Mouse (Mus musculus) liver, embryonic 13.5 days (tissue): ENCODE measurements around the gene Etnppl. TPM values are rescaled to one million over a fixed set of nuclear protein-coding genes. Genes with fewer than 3 reads are reported as not detected.

Experiments
- ATAC-seq: fragments of 200-750 bp; cut with Nextera tagmentation; 2 replicates; pipeline ENCODE4 v1.8.0; 2017; ENCODE audit warnings: low read depth, mild to moderate bottlenecking, moderate number of reproducible peaks, moderate library complexity
- DNase-seq: peaks from one replicate; pipeline ENCODE4 v3.0.0; 2022
- H3K27ac ChIP-seq: fragments of 300-500 bp; sonication (generic); 2 replicates; pipeline ENCODE4 v1.5.1; 2015; ENCODE audit warnings: moderate library complexity, mild to moderate bottlenecking, inconsistent platforms
- H3K27me3 ChIP-seq: fragments of 300-500 bp; sonication (generic); 2 replicates; pipeline ENCODE4 v1.6.1; 2015; ENCODE audit warnings: mild to moderate bottlenecking, inconsistent platforms
- H3K36me3 ChIP-seq: fragments of 300-500 bp; sonication (generic); 2 replicates; pipeline ENCODE4 v1.6.1; 2015; ENCODE audit warnings: mild to moderate bottlenecking, inconsistent platforms
- H3K4me1 ChIP-seq: fragments of 300-500 bp; sonication (generic); replicated peaks from 2 replicates; pipeline ENCODE4 v1.6.1; 2015; ENCODE audit warnings: inconsistent platforms
- H3K4me2 ChIP-seq: fragments of 300-500 bp; sonication (generic); 2 replicates; pipeline ENCODE4 v1.6.1; 2015; ENCODE audit warnings: inconsistent platforms, mild to moderate bottlenecking, moderate library complexity
- H3K4me3 ChIP-seq: fragments of 300-500 bp; sonication (generic); replicated peaks from 2 replicates; pipeline ENCODE4 v1.5.1; 2015; ENCODE audit warnings: mild to moderate bottlenecking, inconsistent platforms
- H3K9ac ChIP-seq: fragments of 300-500 bp; sonication (generic); 2 replicates; pipeline ENCODE4 v1.6.1; 2015; ENCODE audit warnings: mild to moderate bottlenecking, inconsistent platforms
- H3K9me3 ChIP-seq: fragments of 300-500 bp; sonication (generic); replicated peaks from 2 replicates; pipeline ENCODE4 v1.6.1; 2016; ENCODE audit warnings: inconsistent platforms
- WGBS: fragments of 180-500 bp; shearing (Covaris S2); methylation state at CpG from one replicate; pipeline ENCODE4 v1.1.7; 2015; ENCODE audit not compliant: insufficient replicate concordance; 5-methylcytosine and 5-hydroxymethylcytosine counted together
- polyA plus RNA-seq: library from polyadenylated mRNA; unstranded; fragments of >200 nt; fragmentation: Nextera tagmentation; extraction: Ambion mirVana; gene quantifications from 2 replicates; pipeline ENCODE4 v1.2.1, GENCODE M21; 2015

Gene Etnppl
- polyA plus RNA-seq, 1 experiment from 2014 or later = not detected

GRCm38 (mm10) chr3:130607924-130608323, 9.3 kb upstream of the Etnppl start:
- H3K4me2 ChIP-seq = no peak overlapping the region
- ATAC-seq (no peak), DNase-seq (no peak)
- H3K4me3 ChIP-seq = no peak overlapping the region
- H3K4me1 ChIP-seq = no peaks in the 10 kb centered on the region
- no peaks in the 10 kb centered on the region for H3K27me3 ChIP-seq
- no peaks in the 10 kb centered on the region for H3K36me3 ChIP-seq
- no peak overlapping the region for H3K9ac ChIP-seq
- H3K27ac ChIP-seq = no peak overlapping the region
- WGBS = 59% methylated on average over 2 of the region's 2 CpGs
- no peaks in the 10 kb centered on the region for H3K9me3 ChIP-seq

GRCm38 (mm10) chr3:130614444-130614843, 2.8 kb upstream of the Etnppl start:
- 73% methylated on average over 9 of the region's 9 CpGs for WGBS
- no peaks in the 10 kb centered on the region for H3K4me1 ChIP-seq
- DNase-seq = no peak
- H3K9ac ChIP-seq = no peak overlapping the region
- H3K27ac ChIP-seq = no peak overlapping the region
- no peak overlapping the region for H3K4me3 ChIP-seq
- no peak overlapping the region for H3K4me2 ChIP-seq
- H3K27me3 ChIP-seq = 0 out of 2 replicates have a peak, but pooled peaks cover 4% of the 10 kb centered on the region
- no peaks in the 10 kb centered on the region for H3K36me3 ChIP-seq
- no peak for ATAC-seq
- no peaks in the 10 kb centered on the region for H3K9me3 ChIP-seq

- DNase-seq (no peak), ATAC-seq (no peak)
- no peaks in the 10 kb centered on the region for H3K4me1 ChIP-seq
- H3K27me3 ChIP-seq = 0 out of 2 replicates have a peak, but pooled peaks cover 4% of the 10 kb centered on the region
- H3K4me2 ChIP-seq = no peak overlapping the region
- no peak overlapping the region for H3K27ac ChIP-seq
- H3K9me3 ChIP-seq = no peaks in the 10 kb centered on the region
- 47% methylated on average over 8 of the region's 8 CpGs for WGBS
- H3K9ac ChIP-seq = no peak overlapping the region
- H3K36me3 ChIP-seq = no peaks in the 10 kb centered on the region
- no peak overlapping the region for H3K4me3 ChIP-seq
Observed at GRCm38 (mm10) chr3:130615625-130616024, 1.6 kb upstream of the Etnppl start.

GRCm38 (mm10) chr3:130620517-130621146, 3.4 kb downstream of the Etnppl start:
- WGBS = 60% methylated on average over 12 of the region's 12 CpGs
- Histone ChIP-seq H3K27ac (no peak overlapping the region), H3K4me1 (no peaks in the 10 kb centered on the region), H3K9me3 (no peaks in the 10 kb centered on the region), H3K9ac (no peak overlapping the region), H3K4me2 (no peak overlapping the region), H3K27me3 (0 out of 2 replicates have a peak, but pooled peaks cover 4% of the 10 kb centered on the region), H3K36me3 (no peaks in the 10 kb centered on the region), H3K4me3 (no peak overlapping the region)
- ATAC-seq (no peak), DNase-seq (no peak)

- ATAC-seq (no peak), DNase-seq (no peak)
- Histone ChIP-seq H3K27ac (no peak overlapping the region), H3K4me2 (no peak overlapping the region), H3K4me3 (no peak overlapping the region), H3K9ac (no peak overlapping the region), H3K9me3 (no peaks in the 10 kb centered on the region), H3K36me3 (no peaks in the 10 kb centered on the region), H3K4me1 (no peaks in the 10 kb centered on the region), H3K27me3 (no peaks in the 10 kb centered on the region)
- WGBS = 67% methylated on average over 5 of the region's 5 CpGs
Observed at GRCm38 (mm10) chr3:130628358-130628757, 11.1 kb downstream of the Etnppl start.

GRCm38 (mm10) chr3:130633859-130634258, 16.6 kb downstream of the Etnppl start:
- Histone ChIP-seq H3K4me2 (no peak overlapping the region), H3K27ac (no peak overlapping the region), H3K4me1 (no peaks in the 10 kb centered on the region), H3K9ac (no peak overlapping the region), H3K36me3 (no peaks in the 10 kb centered on the region), H3K4me3 (no peak overlapping the region), H3K27me3 (no peaks in the 10 kb centered on the region), H3K9me3 (no peaks in the 10 kb centered on the region)
- ATAC-seq (no peak), DNase-seq (no peak)
- WGBS = 43% methylated on average over 5 of the region's 5 CpGs

GRCm38 (mm10) chr3:130646110-130646810, 29.0 kb downstream of the Etnppl start:
- 68% methylated on average over 11 of the region's 11 CpGs for WGBS
- no peaks in the 10 kb centered on the region for H3K9me3 ChIP-seq
- DNase-seq = no peak

GRCm38 (mm10) chr3:130649569-130649968, 32.3 kb downstream of the Etnppl start:
- 41% methylated on average over 6 of the region's 6 CpGs for WGBS
- H3K27ac ChIP-seq = no peak overlapping the region
- no peaks in the 10 kb centered on the region for H3K36me3 ChIP-seq
- no peaks in the 10 kb centered on the region for H3K9me3 ChIP-seq
- DNase-seq = no peak
- H3K27me3 ChIP-seq = no peaks in the 10 kb centered on the region
- H3K4me1 ChIP-seq = no peaks in the 10 kb centered on the region
- no peak for ATAC-seq
- H3K4me3 ChIP-seq = no peak overlapping the region
- no peak overlapping the region for H3K4me2 ChIP-seq
- no peak overlapping the region for H3K9ac ChIP-seq

More at GRCm38 (mm10) chr3:130646110-130646810, 29.0 kb downstream of the Etnppl start:
- no peaks in the 10 kb centered on the region for H3K4me1 ChIP-seq
- no peak overlapping the region for H3K4me2 ChIP-seq
- no peaks in the 10 kb centered on the region for H3K36me3 ChIP-seq
- H3K9ac ChIP-seq = no peak overlapping the region
- no peak overlapping the region for H3K27ac ChIP-seq
- ATAC-seq = no peak
- H3K27me3 ChIP-seq = no peaks in the 10 kb centered on the region
- H3K4me3 ChIP-seq = no peak overlapping the region

- no peak overlapping the region for H3K4me2 ChIP-seq
- DNase-seq = no peak
- no peak overlapping the region for H3K4me3 ChIP-seq
- H3K9me3 ChIP-seq = no peaks in the 10 kb centered on the region
- H3K9ac ChIP-seq = no peak overlapping the region
- no peak overlapping the region for H3K27ac ChIP-seq
- H3K36me3 ChIP-seq = no peaks in the 10 kb centered on the region
- H3K4me1 ChIP-seq = no peaks in the 10 kb centered on the region
- no peaks in the 10 kb centered on the region for H3K27me3 ChIP-seq
- 23% methylated on average over 6 of the region's 6 CpGs for WGBS
- ATAC-seq = peak; percentile 36; the same call in 1 of the 2 replicates
Observed at GRCm38 (mm10) chr3:130660619-130661018, 43.4 kb downstream of the Etnppl start.

GRCm38 (mm10) chr3:130662496-130662895, 45.2 kb downstream of the Etnppl start:
- Histone ChIP-seq H3K4me1 (no peaks in the 10 kb centered on the region), H3K4me2 (no peak overlapping the region), H3K9me3 (no peaks in the 10 kb centered on the region), H3K27me3 (no peaks in the 10 kb centered on the region), H3K4me3 (no peak overlapping the region), H3K36me3 (no peaks in the 10 kb centered on the region), H3K9ac (no peak overlapping the region), H3K27ac (no peak overlapping the region)
- 71% methylated on average over 3 of the region's 3 CpGs for WGBS
- no peak for DNase-seq
- ATAC-seq = no peak

GRCm38 (mm10) chr3:130671291-130671690, 54.0 kb downstream of the Etnppl start:
- ATAC-seq (no peak), DNase-seq (no peak)
- Histone ChIP-seq H3K4me3 (no peak overlapping the region), H3K9me3 (no peaks in the 10 kb centered on the region), H3K27me3 (no peaks in the 10 kb centered on the region), H3K9ac (no peak overlapping the region), H3K36me3 (no peaks in the 10 kb centered on the region), H3K27ac (no peak overlapping the region), H3K4me2 (no peak overlapping the region), H3K4me1 (no peaks in the 10 kb centered on the region)
- 67% methylated on average over 14 of the region's 14 CpGs for WGBS
